In genomic region chr3:152193177-152193576, GRCm38 (mm10) we compare ENCODE assay signal across 8 mouse cellular contexts. TPM values are rescaled to one million over a fixed set of nuclear protein-coding genes. Genes with fewer than 3 reads are reported as not detected.
DNase-seq lines count a peak whose midpoint lies in the region; ATAC-seq lines count a peak whose summit lies in the region.

No protein-coding gene starts in this region.

- 3% methylated on average over 7 of the region's 7 CpGs for whole genome bisulfite sequencing in kidney, embryonic 15.5 days
- 10% methylated on average over 7 of the region's 7 CpGs for WGBS in hindbrain, embryonic 15.5 days
- WGBS in midbrain, embryonic 16.5 days = 2% methylated on average over 7 of the region's 7 CpGs

- no peak for DNase-seq in kidney, postnatal 4 days
- peak; percentile 25 for DNase-seq in c-Kit-positive CD71-negative TER-119-negative erythroid progenitor cells, embryonic 14.5 days (ENCODE audit: low read depth)
- no peak for DNase-seq in ovary, adult 18-20 months (ENCODE audit: low spot score)
- DNase-seq in urinary bladder, postnatal 14 days (ENCODE audit: low spot score) = no peak
- DNase-seq in kidney, postnatal 10 days = no peak

- no peaks in the 10 kb centered on the region for H3K27me3 ChIP-seq in kidney, embryonic 15.5 days
- H3K27me3 ChIP-seq in hindbrain, embryonic 15.5 days = no peaks in the 10 kb centered on the region
- no peaks in the 10 kb centered on the region for H3K27me3 ChIP-seq in midbrain, embryonic 16.5 days (ENCODE audit: control insufficient read depth, insufficient read depth, low read depth, low read length)

- H3K4me2 ChIP-seq in kidney, embryonic 15.5 days = peak overlapping the region; percentile 59
- peak overlapping the region; percentile 64 for H3K4me2 ChIP-seq in hindbrain, embryonic 15.5 days
- peak overlapping the region; percentile 58 for H3K4me2 ChIP-seq in midbrain, embryonic 16.5 days (ENCODE audit: low read length)

- H3K36me3 ChIP-seq in kidney, embryonic 15.5 days = no peaks in the 10 kb centered on the region
- no peaks in the 10 kb centered on the region for H3K36me3 ChIP-seq in hindbrain, embryonic 15.5 days
- H3K36me3 ChIP-seq in midbrain, embryonic 16.5 days (ENCODE audit: control insufficient read depth, insufficient read depth, low read length) = no peaks in the 10 kb centered on the region

- no peaks in the 10 kb centered on the region for H3K9me3 ChIP-seq in kidney, embryonic 15.5 days (replicated peaks)
- H3K9me3 ChIP-seq in hindbrain, embryonic 15.5 days = no peaks in the 10 kb centered on the region
- H3K9me3 ChIP-seq in midbrain, embryonic 16.5 days (replicated peaks; ENCODE audit: control insufficient read depth, low read length, poor library complexity, severe bottlenecking) = no peaks in the 10 kb centered on the region

- H3K9ac ChIP-seq in kidney, embryonic 15.5 days = peak overlapping the region; percentile 61
- peak overlapping the region; percentile 54 for H3K9ac ChIP-seq in hindbrain, embryonic 15.5 days
- peak overlapping the region; percentile 66 for H3K9ac ChIP-seq in midbrain, embryonic 16.5 days (ENCODE audit: low read depth, low read length)

- H3K4me1 ChIP-seq in kidney, embryonic 15.5 days = peaks cover 21% of the 10 kb centered on the region
- peaks cover 29% of the 10 kb centered on the region for H3K4me1 ChIP-seq in hindbrain, embryonic 15.5 days (replicated peaks)
- peaks cover 18% of the 10 kb centered on the region for H3K4me1 ChIP-seq in midbrain, embryonic 16.5 days (ENCODE audit: control insufficient read depth, insufficient read depth, low read length)

- H3K4me3 ChIP-seq in kidney, embryonic 15.5 days (replicated peaks) = peak overlapping the region; percentile 52
- peak overlapping the region; percentile 54 for H3K4me3 ChIP-seq in hindbrain, embryonic 15.5 days
- peak overlapping the region; percentile 60 for H3K4me3 ChIP-seq in midbrain, embryonic 16.5 days (ENCODE audit: low read depth, low read length)

- no peak for ATAC-seq in kidney, embryonic 15.5 days (replicated peaks; ENCODE audit: low FRiP score)
- no peak for ATAC-seq in hindbrain, embryonic 15.5 days (ENCODE audit: low FRiP score, low read depth)
- ATAC-seq in midbrain, embryonic 16.5 days = no peak

- H3K27ac ChIP-seq in kidney, embryonic 15.5 days = peak overlapping the region; percentile 90
- peak overlapping the region; percentile 83 for H3K27ac ChIP-seq in hindbrain, embryonic 15.5 days (replicated peaks)
- peak overlapping the region; percentile 86 for H3K27ac ChIP-seq in midbrain, embryonic 16.5 days (ENCODE audit: low read length)

RNA-seq across cellular contexts. Expression of gene Dnajb4, which starts 16.9 kb away (rescaled TPM):
- polyA plus RNA-seq in kidney, embryonic 15.5 days (2015; fragmentation: Nextera tagmentation; extraction: Ambion mirVana) = 30.9 and 31.1 TPM in 2 replicates
- 42.4 and 42.5 TPM in 2 replicates for polyA plus RNA-seq in hindbrain, embryonic 15.5 days (2015; fragmentation: Nextera tagmentation; extraction: Ambion mirVana)
- polyA plus RNA-seq in midbrain, embryonic 16.5 days (2015; fragmentation: Nextera tagmentation; extraction: Ambion mirVana) = 48.8 and 52.5 TPM in 2 replicates

RNA-seq across cellular contexts. Expression of gene Fubp1, which starts 17.0 kb away (rescaled TPM):
- polyA plus RNA-seq in kidney, embryonic 15.5 days (2015; fragmentation: Nextera tagmentation; extraction: Ambion mirVana) = 301 and 315 TPM in 2 replicates
- 201 and 208 TPM in 2 replicates for polyA plus RNA-seq in hindbrain, embryonic 15.5 days (2015; fragmentation: Nextera tagmentation; extraction: Ambion mirVana)
- 191 and 239 TPM in 2 replicates for polyA plus RNA-seq in midbrain, embryonic 16.5 days (2015; fragmentation: Nextera tagmentation; extraction: Ambion mirVana)

RNA-seq across cellular contexts. Expression of gene Gipc2, which starts 27.1 kb away (rescaled TPM):
- polyA plus RNA-seq in kidney, embryonic 15.5 days (2015; fragmentation: Nextera tagmentation; extraction: Ambion mirVana) = 25.4 and 30.4 TPM in 2 replicates
- 13.5 and 13.7 TPM in 2 replicates for polyA plus RNA-seq in hindbrain, embryonic 15.5 days (2015; fragmentation: Nextera tagmentation; extraction: Ambion mirVana)
- 13.6 and 16.2 TPM in 2 replicates for polyA plus RNA-seq in midbrain, embryonic 16.5 days (2015; fragmentation: Nextera tagmentation; extraction: Ambion mirVana)
